Mouse (Mus musculus) thymus, adult 2 months (tissue): ENCODE measurements at regions not wholly inside any gene's neighbourhood (a gene's known extent, or its start where the extent isn't known, plus 50 kb on each side); places are given as distances from the start of the nearest gene placed in this dataset.

Experiments
- CTCF ChIP-seq: fragments of 200-500 bp; IDR thresholded peaks from 2 replicates; pipeline ENCODE4 v1.5.1; 2012; ENCODE audit warnings: mild to moderate bottlenecking, control low read depth, low read length, moderate library complexity, borderline replicate concordance; ENCODE audit not compliant: control insufficient read depth, poor library complexity, insufficient read depth; ENCODE audit errors: extremely low read depth
- POLR2A ChIP-seq: fragments of 200-500 bp; IDR thresholded peaks from 2 replicates; pipeline ENCODE4 v1.6.1; 2012; ENCODE audit warnings: mild to moderate bottlenecking, low read length, control low read depth, moderate library complexity; ENCODE audit not compliant: control insufficient read depth, poor library complexity, insufficient read depth; ENCODE audit errors: extremely low read depth

DNA sequence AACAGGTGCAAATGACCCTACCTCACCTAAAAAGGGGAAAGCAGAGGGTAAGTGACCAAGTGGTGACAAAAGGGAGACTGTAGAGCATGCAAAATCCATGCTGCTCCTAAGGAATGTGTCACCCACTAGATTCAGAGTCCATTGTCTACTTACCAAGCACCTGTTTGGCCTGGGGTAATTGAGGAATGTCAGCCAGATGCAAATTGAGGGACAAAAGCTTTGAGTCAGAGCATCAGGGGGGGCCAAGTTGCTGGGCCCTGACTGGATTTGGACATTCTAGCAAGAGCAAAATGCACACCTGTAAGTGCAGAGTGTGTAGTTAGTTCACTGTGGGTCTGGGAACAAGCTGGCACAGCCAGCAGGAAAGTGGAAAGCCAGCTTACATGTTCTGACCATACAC is 2783.6 kb downstream of the Gm37988 start:
- no peak for TF ChIP-seq CTCF
- TF ChIP-seq POLR2A = no peak
